Mouse (Mus musculus) brain, embryonic 14.5 days (tissue): ENCODE results near the gene Xpnpep2. TPM values are rescaled to one million over a fixed set of nuclear protein-coding genes. Genes with fewer than 3 reads are reported as not detected.

ENCODE experiments used
- DNase-seq: peaks from one replicate; pipeline ENCODE4 v3.0.0-alpha.2; 2011; ENCODE audit warnings: low read depth
- CTCF ChIP-seq: fragments of 200-500 bp; IDR thresholded peaks from 2 replicates; pipeline ENCODE4 v1.5.1; 2012; ENCODE audit warnings: inconsistent platforms, mild to moderate bottlenecking, moderate library complexity, borderline replicate concordance; ENCODE audit not compliant: insufficient read depth, insufficient read length; ENCODE audit errors: extremely low read depth
- POLR2A ChIP-seq: fragments of 200-500 bp; IDR thresholded peaks from 2 replicates; pipeline ENCODE4 v1.6.1; 2012; ENCODE audit warnings: mild to moderate bottlenecking, inconsistent platforms, borderline replicate concordance; ENCODE audit not compliant: poor library complexity, insufficient read depth, insufficient read length, severe bottlenecking; ENCODE audit errors: extremely low read depth
- polyA plus RNA-seq: library from polyadenylated mRNA; depleted of rRNA; stranded (reverse); fragments of >200 nt; gene quantifications from 2 replicates; pipeline ENCODE4 v1.2.3, GENCODE M21; 2012; rRNA removed

Xpnpep2 gene
- 0.53 and 0.90 TPM in 2 replicates for polyA plus RNA-seq

DNA sequence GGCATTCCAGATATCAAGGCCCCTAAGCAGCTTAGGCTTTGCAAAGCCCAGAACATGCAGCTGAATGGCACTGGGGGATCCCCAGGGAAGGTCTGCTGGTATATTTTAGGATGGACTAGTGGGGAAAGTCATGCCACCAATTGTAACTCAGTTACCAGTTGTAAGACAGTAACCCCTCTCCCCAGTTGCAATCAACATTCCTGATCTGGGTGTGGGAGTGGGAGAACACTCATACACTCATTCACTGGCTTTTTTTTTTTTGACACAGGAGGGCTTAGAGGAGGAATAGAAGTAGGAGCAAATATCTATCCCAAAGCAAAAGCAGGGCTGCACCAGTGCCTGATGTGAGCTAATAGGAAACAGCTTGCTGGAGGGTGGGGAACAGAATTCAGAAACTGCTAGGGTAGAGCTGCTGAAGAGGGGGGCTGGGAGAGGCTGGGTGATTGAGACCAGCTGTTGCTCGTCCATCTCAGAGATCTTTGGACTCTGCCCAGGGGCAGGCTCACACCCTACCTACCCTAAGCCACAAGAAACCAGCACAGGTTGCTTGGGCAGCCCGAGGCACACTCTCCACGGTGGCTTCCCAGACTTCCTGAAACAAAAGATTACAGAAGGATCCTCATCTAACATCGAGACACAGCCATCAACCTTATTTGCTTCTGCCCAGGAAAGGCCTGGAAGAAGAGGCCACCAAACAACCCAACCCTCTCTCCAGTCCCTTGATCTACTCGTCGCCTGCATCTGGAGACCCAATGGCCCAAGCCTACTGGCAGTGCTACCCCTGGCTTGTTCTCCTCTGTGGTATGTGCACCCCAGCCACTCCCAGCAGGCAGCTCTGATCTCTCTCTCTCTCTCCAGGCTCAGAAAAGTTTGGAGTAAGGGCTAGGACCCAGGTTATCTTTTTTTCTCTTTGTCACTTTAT, at the start of gene Xpnpep2:
Gene Xpnpep2, plus strand, starts transcription at position 332 of the 922 bp plus-strand sequence.
- no peak for DNase-seq
- no peak for TF ChIP-seq CTCF

DNA sequence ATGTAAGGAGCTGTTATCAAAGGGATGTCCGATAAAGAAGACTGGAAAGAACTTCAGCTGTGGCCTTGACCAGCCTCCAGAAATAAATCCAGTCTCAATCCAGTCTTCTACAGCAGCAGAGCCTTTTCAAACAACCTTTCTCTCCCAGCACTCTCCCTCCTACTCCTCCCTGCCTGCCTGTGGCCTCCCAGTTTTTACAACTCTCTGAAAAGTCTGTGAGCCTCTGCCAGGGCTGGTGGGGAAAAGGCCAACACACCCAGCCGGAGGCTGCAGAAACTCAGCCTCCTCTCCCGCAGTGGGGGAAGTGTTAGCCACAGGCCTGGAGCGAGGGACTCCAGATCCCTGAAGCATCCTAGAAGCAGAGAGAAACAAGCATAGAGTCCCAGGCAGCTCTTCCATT, 46.0 kb upstream of the Xpnpep2 start:
- TF ChIP-seq POLR2A (no peak), CTCF (no peak)
- DNase-seq: no peak

DNA sequence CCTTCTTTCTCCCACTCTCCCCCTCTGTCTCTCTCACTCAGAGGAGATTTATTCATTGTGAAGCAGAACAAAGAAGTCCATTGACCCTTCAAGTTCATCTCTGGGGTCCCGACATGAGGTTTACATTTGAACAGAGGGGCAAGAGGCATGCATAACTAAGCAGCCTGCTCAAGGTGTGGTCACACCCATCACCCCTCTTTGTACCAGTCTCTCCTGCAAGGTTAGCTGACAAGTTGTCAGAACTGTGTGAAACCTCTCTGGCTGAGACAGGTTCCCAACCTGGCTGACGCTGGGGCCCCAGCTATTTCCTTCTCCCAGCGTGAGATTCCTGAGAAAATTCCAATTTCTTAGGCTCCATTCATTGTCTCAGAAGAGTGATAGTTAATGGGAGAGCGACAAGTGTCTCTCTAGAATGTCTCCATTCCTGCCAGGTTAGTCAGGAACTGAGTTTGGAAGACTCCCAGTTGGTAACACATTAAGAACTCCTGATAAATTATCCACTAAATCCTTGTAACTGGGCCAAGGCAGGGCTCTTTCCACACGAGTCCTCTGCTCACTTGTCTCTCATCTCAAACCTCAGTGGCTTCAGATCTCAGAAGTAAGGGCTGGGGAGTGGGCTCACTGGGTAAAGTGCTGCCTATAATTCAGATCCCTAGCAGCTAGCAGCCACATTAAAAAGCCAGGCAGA, 44.2 kb upstream of the Xpnpep2 start:
- no peak for DNase-seq
- TF ChIP-seq CTCF: no peak
- no peak for TF ChIP-seq POLR2A

DNA sequence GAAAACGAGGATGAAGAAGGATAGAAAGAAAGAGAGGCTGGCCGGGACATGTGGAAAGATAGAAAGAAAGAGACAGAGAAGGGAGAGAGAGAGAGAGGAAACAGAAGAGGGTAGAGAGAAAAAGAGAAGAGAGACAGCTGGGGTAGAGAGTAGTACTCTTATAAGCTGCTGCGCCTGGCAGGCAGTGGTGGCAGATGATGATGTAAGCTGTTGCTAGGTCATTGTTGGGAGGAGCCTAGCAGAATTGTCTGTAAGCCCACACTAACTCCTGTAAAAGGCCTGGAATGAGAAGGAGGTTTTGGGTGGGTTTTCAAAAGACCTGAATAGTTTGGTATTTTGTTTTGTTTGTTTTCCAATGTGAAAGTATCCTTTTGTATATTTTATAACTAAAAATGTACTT, 41.6 kb upstream of the Xpnpep2 start:
- TF ChIP-seq CTCF (no peak), POLR2A (no peak)
- DNase-seq: no peak

DNA sequence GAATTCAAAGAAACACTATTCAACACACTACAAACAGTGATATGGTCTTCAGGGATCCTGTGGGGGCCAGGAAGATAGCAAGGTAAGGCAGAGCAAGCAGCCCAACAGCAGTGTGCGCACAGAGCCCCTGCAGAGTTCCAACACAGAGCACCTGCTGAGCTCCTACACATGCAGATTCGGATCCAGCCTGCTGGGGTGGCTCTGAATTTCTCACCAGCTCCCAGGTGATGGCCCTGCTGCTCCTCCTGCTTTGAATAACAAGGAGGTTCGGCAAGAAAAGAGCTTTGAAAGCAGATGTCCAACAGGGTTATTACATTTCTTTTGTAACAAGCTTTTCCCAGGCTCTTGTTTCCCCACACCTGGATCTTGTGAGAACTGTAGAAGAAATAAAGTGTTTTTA, 36.6 kb upstream of the Xpnpep2 start:
- DNase-seq: no peak
- TF ChIP-seq POLR2A (no peak), CTCF (no peak)

DNA sequence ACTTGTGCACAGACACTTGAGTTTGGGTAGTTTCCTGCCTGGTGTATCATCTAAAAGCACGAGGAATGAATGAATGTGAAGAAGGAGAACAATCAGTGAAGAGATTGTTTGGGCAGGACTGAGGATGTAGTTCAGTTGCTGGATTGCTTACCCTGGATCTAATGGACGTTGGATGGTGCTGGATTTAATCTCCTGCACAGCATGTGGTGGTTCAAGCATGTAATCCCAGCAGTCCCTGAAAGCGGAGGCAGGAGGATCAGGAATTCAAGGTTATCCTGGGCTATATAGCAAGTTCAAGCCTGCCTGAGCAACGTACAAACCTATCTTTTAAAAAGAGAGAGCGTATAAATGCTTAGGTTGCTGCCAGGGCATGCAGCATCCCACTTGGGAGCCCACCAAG, 36.1 kb upstream of the Xpnpep2 start:
- no peak for DNase-seq
- TF ChIP-seq CTCF (no peak), POLR2A (no peak)

DNA sequence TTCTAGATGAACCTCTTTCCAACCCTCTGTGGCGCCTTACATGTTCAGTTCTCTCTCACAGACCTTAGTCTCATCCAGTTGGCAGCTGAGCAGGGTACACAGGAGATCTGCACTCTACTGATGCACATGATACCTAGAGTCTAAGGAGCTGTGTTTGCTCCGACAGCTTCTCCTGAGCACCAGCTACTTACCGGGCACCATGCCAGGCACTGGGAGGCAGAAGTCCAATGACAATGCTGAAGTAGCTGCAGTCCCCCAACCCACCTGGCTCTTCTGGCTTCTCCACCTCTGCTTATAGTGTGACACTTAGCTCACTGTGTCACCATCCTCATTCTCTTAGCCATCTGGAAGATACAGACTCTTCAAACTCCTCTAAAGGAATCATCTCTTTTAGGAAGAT, 33.8 kb upstream of the Xpnpep2 start:
- TF ChIP-seq POLR2A: no peak
- TF ChIP-seq CTCF: no peak
- no peak for DNase-seq

DNA sequence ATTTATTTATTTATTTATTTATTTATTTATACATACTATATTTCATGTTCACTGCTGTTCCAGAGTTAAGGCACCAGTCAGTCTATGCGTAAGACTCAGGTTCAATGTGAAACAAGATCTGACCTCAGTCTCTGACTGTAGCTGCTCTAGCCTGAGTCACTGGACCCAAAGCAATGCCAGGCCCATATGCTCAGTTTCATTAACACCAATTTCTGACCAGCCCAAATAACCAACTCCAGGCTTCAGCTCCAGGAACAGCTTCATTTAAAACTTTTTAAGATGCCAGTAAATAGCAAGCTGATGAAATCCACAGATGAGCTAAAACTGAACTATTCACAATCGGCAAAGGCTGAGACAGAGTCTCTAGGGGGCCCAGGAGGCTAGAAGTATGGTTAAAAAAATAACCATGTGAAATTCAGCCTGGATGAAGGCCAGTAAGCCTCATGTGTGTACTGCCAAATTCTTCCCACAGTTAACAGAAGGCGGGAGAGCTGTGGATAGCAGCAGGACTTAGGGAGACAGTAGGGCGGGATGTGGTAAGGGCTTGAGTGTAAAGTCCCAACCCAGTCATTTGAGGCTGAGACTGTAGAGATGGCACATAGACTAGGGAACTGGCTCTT, 31.6 kb upstream of the Xpnpep2 start:
- TF ChIP-seq POLR2A (no peak), CTCF (no peak)
- peak; percentile 15 for DNase-seq

DNA sequence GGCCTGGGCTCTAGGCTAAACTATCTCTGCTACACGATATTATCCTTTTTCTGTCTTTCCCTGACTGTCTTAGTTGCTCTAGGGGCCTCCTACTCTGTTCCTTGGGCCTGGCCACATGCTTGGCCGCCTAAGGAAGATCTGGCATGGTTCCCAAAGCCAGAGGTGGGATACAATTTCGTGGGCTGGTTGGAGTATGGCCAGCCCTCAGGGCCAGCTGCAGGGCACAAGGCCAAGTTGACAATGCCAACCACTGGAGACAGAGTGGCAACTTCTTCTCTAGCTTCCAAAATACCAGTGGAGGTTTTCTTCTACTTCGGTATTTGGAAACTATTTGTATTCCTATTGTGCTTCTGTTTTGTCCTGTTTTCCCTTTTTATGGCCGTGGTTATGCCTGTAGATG, 26.2 kb upstream of the Xpnpep2 start:
- TF ChIP-seq CTCF (no peak), POLR2A (no peak)
- no peak for DNase-seq

DNA sequence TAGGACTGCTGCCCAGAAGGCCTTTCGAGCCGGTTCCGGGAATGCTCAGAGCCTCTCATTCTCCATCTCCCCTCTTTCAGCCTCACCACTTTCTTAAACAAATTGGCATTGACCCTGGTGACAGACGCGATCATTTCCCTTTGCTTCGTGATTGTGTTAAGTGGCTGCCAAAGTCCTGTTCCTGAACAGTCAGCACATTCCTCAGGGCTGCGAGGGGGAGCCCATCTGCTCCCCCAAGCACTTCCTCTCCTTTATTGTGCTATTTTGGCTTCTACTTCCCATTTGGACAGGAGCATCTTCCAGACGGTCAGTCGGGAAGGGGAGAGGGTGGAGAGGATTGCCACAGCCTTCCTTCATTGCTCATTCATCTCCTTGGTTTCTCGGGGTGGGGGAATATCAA, 16.4 kb upstream of the Xpnpep2 start:
- peak; percentile 23 for DNase-seq
- TF ChIP-seq CTCF (no peak), POLR2A (no peak)

DNA sequence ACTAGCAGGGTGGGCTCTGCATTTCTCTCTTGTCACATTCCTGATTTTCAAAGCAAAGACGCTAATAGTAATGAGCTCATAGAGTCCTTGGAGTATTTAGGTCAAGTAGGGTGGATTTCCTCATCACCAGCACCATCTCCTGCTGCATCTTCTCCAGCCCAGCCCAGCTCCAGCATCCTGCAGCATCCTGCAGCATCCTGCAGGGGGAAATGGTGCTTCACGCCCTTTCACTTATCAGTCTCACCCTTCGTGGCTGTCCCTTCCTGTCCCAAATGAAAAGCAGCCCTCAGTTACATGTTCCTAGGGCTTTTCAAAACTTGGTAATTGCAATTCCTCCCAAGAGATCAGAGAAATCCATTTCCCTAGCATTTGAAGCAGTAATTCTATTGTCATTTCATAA, 15.0 kb upstream of the Xpnpep2 start:
- TF ChIP-seq POLR2A (no peak), CTCF (peak; percentile 27; the same call in 1 of the 2 replicates)
- DNase-seq: no peak
